Mouse (Mus musculus) inflammation-experienced regulatory T-cells, adult 6 months (primary cell): Measurements from ENCODE around the gene Ecsit. TPM values are rescaled to one million over a fixed set of nuclear protein-coding genes. Genes with fewer than 3 reads are reported as not detected.
A peak's percentile ranks its signal among the peaks of the same experiment; 100 is the strongest.

Experiments
- ATAC-seq: one replicate; pipeline ENCODE4 v1.8.0; 2017
- polyA plus RNA-seq, 3 experiments: library from polyadenylated mRNA; unstranded; fragments of 100-300 nt; shearing (Covaris generic); gene quantifications; one replicate each; pipeline ENCODE4 v1.2.1; 2017

The Ecsit gene
- 10 to 100 TPM; 27.7 to 40.0 (median 37.7) TPM for polyA plus RNA-seq

- peak; percentile 98 for ATAC-seq
Measured at GRCm38 (mm10) chr9:22085022-22085834, at the start of gene Ecsit. Ecsit (minus strand) TSS chr9:22085438.

- peak; percentile 25 for ATAC-seq
Measured at GRCm38 (mm10) chr9:22134246-22134890, 49.1 kb upstream of the Ecsit start.

GRCm38 (mm10) chr9:22132220-22132619, 47.0 kb upstream of the Ecsit start:
- ATAC-seq: peak; percentile 35

- peak; percentile 37 for ATAC-seq
Measured at GRCm38 (mm10) chr9:22131226-22131981, 46.2 kb upstream of the Ecsit start.

- ATAC-seq: no peak
Measured at GRCm38 (mm10) chr9:22125246-22126027, 40.2 kb upstream of the Ecsit start.

- no peak for ATAC-seq
Measured at GRCm38 (mm10) chr9:22124169-22124568, 38.9 kb upstream of the Ecsit start.

GRCm38 (mm10) chr9:22123069-22123609, 37.9 kb upstream of the Ecsit start:
- no peak for ATAC-seq

GRCm38 (mm10) chr9:22122005-22122404, 36.8 kb upstream of the Ecsit start:
- ATAC-seq: no peak

GRCm38 (mm10) chr9:22121545-22121944, 36.3 kb upstream of the Ecsit start:
- no peak for ATAC-seq

- ATAC-seq: no peak
Measured at GRCm38 (mm10) chr9:22119543-22119942, 34.3 kb upstream of the Ecsit start.

- ATAC-seq: peak; percentile 53
Measured at GRCm38 (mm10) chr9:22117754-22118456, 32.7 kb upstream of the Ecsit start.

- peak; percentile 97 for ATAC-seq
Measured at GRCm38 (mm10) chr9:22116740-22117426, 31.6 kb upstream of the Ecsit start, which contains the start of gene Elof1. Elof1 (minus strand) TSS chr9:22117172.

GRCm38 (mm10) chr9:22116086-22116485, 30.8 kb upstream of the Ecsit start:
- ATAC-seq: no peak

GRCm38 (mm10) chr9:22115635-22116034, 30.4 kb upstream of the Ecsit start:
- ATAC-seq: no peak

GRCm38 (mm10) chr9:22108194-22108593, 23.0 kb upstream of the Ecsit start:
- no peak for ATAC-seq

GRCm38 (mm10) chr9:22099922-22100321, 14.7 kb upstream of the Ecsit start:
- no peak for ATAC-seq

GRCm38 (mm10) chr9:22098993-22099696, 13.9 kb upstream of the Ecsit start, which contains the start of gene Cnn1:
Cnn1 (plus strand) TSS chr9:22099216.
- ATAC-seq: no peak

GRCm38 (mm10) chr9:22095854-22096307, 10.6 kb upstream of the Ecsit start:
- peak; percentile 99 for ATAC-seq

- ATAC-seq: no peak
Measured at GRCm38 (mm10) chr9:22092746-22093145, 7.5 kb upstream of the Ecsit start.

GRCm38 (mm10) chr9:22089986-22090385, 4.7 kb upstream of the Ecsit start:
- no peak for ATAC-seq
